Mouse (Mus musculus) kidney, embryonic 15.5 days (tissue): Measurements from ENCODE around the gene Gm14295. TPM values are rescaled to one million over a fixed set of nuclear protein-coding genes. Genes with fewer than 3 reads are reported as not detected.
"Not testable (repeated sequence)": the region's sequence is repeated elsewhere in the genome, so short reads cannot be mapped to it uniquely, and the experiment has no call there.

Experiments used
- ATAC-seq: fragments of 200-750 bp; cut with Nextera tagmentation; replicated peaks from 2 replicates; pipeline ENCODE4 v1.8.0; 2017; ENCODE audit warnings: moderate TSS enrichment; ENCODE audit not compliant: low FRiP score
- H3K27ac ChIP-seq: fragments of 300-500 bp; sonication (generic); 2 replicates; pipeline ENCODE4 v1.5.1; 2015; ENCODE audit warnings: mild to moderate bottlenecking, inconsistent platforms
- H3K27me3 ChIP-seq: fragments of 300-500 bp; sonication (generic); 2 replicates; pipeline ENCODE4 v1.6.1; 2015; ENCODE audit warnings: inconsistent platforms
- H3K36me3 ChIP-seq: fragments of 300-500 bp; sonication (generic); 2 replicates; pipeline ENCODE4 v1.6.1; 2015; ENCODE audit warnings: inconsistent platforms
- H3K4me1 ChIP-seq: fragments of 300-500 bp; sonication (generic); 2 replicates; pipeline ENCODE4 v1.6.1; 2015; ENCODE audit warnings: inconsistent platforms
- H3K4me2 ChIP-seq: fragments of 300-500 bp; sonication (generic); 2 replicates; pipeline ENCODE4 v1.6.1; 2015; ENCODE audit warnings: moderate library complexity, mild to moderate bottlenecking, inconsistent platforms
- H3K4me3 ChIP-seq: fragments of 300-500 bp; sonication (generic); replicated peaks from 2 replicates; pipeline ENCODE4 v1.5.1; 2015; ENCODE audit warnings: mild to moderate bottlenecking, inconsistent platforms
- H3K9ac ChIP-seq: fragments of 300-500 bp; sonication (generic); 2 replicates; pipeline ENCODE4 v1.6.1; 2015; ENCODE audit warnings: mild to moderate bottlenecking, inconsistent platforms
- H3K9me3 ChIP-seq: fragments of 300-500 bp; sonication (generic); replicated peaks from 2 replicates; pipeline ENCODE4 v1.6.1; 2016; ENCODE audit warnings: inconsistent platforms
- WGBS: fragments of 180-500 bp; shearing (Covaris S2); methylation state at CpG from one replicate; pipeline ENCODE4 v1.1.7; 2015; ENCODE audit warnings: mixed read lengths; 5-methylcytosine and 5-hydroxymethylcytosine counted together
- polyA plus RNA-seq: library from polyadenylated mRNA; unstranded; fragments of >200 nt; fragmentation: Nextera tagmentation; extraction: Ambion mirVana; gene quantifications from 2 replicates; pipeline ENCODE4 v1.2.1, GENCODE M21; 2015

The Gm14295 gene
- polyA plus RNA-seq: 11.1 and 14.6 TPM in 2 replicates

DNA sequence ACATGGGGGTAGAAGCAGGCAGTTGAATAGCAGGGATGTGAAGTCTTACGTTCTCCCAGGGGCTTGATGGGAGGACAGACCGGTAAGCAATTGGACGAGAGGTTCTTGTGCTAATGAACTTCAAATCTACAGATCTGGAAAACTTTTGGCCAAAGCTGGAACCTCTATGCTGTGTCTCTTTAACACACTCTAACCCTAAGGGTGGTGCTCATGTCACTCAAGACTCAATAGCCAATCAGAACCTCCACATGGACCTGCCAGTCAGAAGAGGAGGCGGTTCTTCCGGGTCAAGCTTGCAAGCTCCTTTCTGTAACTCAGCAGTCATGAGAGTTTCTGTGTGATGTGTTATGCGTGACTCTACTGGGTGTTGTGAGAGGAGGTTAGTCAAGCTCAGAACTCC, at the start of gene Gm14295:
Gm14295 (plus strand) TSS at position 301 of the 400 bp plus-strand sequence.
- 0 out of 2 replicates have a peak within 1 kb of the TSS, but pooled peaks have one; percentile 23 for H3K9ac ChIP-seq
- H3K9me3 ChIP-seq, H3K27ac ChIP-seq, H3K36me3 ChIP-seq, ATAC-seq, H3K4me1 ChIP-seq, H3K27me3 ChIP-seq: not testable (repeated sequence)
- H3K4me2 ChIP-seq: peak within 1 kb of the TSS; percentile 52
- no CpG with 5 or more reads among the region's 6 CpGs for WGBS
- H3K4me3 ChIP-seq: peak within 1 kb of the TSS; percentile 47

DNA sequence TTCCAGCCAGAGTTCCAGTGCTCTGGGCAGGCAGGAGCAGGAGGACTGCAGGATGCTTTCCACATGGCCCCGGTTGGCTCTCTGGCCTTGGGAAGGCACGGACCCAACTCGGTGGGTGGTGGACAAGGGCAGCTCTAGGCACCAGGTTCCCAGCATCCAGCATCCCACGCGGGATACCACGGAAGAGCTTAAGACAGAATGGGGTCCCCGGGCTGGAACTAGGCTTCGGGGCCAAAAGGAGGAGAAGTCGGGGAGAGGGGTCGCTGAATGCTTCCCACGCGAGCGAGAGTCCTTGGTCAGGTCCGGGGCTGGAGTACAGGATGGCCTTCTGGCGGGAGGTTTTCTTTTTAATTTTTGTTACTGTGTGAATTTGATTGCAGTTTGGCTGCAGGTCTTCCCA, 373 bp downstream of the Gm14295 start:
- H3K9me3 ChIP-seq, ATAC-seq, H3K4me1 ChIP-seq, H3K36me3 ChIP-seq, H3K27me3 ChIP-seq, H3K27ac ChIP-seq: not testable (repeated sequence)
- H3K9ac ChIP-seq: 0 out of 2 replicates have a peak overlapping the region, but pooled peaks have one; percentile 23
- H3K4me2 ChIP-seq: peak overlapping the region; percentile 52
- 12% methylated on average over 15 of the region's 15 CpGs for WGBS
- peak overlapping the region; percentile 47 for H3K4me3 ChIP-seq

DNA sequence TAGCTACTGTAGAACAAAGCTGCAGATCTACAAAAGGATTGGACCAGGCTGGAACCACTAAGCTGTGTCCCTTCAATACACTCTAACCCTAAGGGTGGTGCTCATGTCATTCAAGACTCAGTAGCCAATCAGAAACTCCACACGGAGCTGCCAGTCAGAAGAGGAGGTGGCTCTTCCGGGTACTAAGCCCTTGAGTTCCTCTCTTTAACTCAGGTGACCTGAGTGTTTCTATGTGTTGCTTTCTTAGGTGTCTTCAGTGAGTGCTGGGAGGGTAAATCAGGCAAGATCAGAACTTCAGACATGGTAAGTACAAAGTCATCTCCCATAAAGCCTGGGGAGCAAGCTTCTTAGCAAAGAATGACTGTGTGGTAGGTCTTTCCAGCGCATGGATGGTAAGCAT, 32.4 kb downstream of the Gm14295 start, which contains the start of gene Gm14408:
Gm14408 (plus strand) TSS at position 301 of the 400 bp plus-strand sequence.
- not testable (repeated sequence) for H3K36me3 ChIP-seq, H3K9ac ChIP-seq, H3K4me2 ChIP-seq, H3K27me3 ChIP-seq, H3K4me3 ChIP-seq, H3K9me3 ChIP-seq, H3K4me1 ChIP-seq, ATAC-seq, H3K27ac ChIP-seq
- 92% methylated on average over 1 of the region's 3 CpGs for WGBS

Other genes with a start within 250 kb of the Gm14295 start
- gene Gm14308, start 162.3 kb upstream of the Gm14295 start, polyA plus RNA-seq: 21.4 and 24.9 TPM in 2 replicates
- 7.7 and 9.4 TPM in 2 replicates for gene Zfp973, start 128.1 kb upstream of the Gm14295 start, polyA plus RNA-seq
- 23.1 and 25.7 TPM in 2 replicates for gene Gm14305, start 90.3 kb upstream of the Gm14295 start, polyA plus RNA-seq
- not detected in 2 replicates for gene Gm14408, start 32.5 kb downstream of the Gm14295 start, polyA plus RNA-seq
- gene Gm14296, start 129.2 kb downstream of the Gm14295 start, polyA plus RNA-seq: 12.5 and 12.7 TPM in 2 replicates
- gene Gm14419, start 202.3 kb downstream of the Gm14295 start, polyA plus RNA-seq: 8.4 and 11.2 TPM in 2 replicates